Mouse (Mus musculus): ENCODE measurements around the gene Fxyd4. TPM values are rescaled to one million over a fixed set of nuclear protein-coding genes. Genes with fewer than 3 reads are reported as not detected.

The Fxyd4 gene
- total RNA-seq, 2 experiments from 2014 or later = not detected

DNA sequence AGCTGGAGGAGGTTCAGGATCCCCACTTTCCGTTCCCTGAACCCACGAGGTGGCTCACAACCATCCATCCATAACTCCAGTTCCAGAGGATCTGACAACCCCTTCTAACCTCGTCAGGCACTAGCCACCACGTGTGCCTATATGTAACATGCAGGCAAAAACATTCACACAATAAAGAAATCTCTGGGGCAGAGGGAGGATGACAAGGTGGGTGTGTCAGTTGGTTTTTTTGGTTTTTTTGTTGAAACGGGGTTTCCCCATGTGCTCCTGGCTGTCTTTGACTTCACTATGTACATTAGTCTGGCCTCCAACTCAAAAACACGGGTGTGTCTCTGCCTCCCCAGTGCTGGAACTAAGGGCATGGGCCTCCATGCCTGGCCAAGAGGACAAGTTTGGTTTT, 47.2 kb downstream of the Fxyd4 start:
- DNase-seq = no peak

DNA sequence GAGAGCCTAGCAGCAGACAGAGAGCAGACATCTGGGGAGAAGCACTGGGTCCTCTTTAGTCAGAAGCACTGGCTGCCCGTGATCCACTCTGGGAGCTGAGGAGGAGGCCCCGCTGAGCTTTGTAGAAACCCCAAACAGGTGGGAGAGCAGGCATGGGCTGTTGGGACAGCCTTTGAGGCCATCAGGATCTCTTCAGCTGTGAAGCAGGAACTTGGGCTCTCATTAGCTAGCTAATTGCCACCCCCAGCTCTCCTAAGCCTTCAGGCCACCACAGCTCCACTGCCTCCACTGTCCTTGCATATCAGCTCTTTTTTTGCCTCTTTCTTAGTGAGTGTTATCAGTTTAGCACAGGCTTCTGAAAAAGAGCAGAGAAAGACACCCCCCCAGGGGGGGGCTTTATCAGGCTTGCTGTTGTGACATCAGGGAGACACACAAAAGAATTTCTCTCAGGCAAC, 48.8 kb downstream of the Fxyd4 start:
- DNase-seq = no peak

DNA sequence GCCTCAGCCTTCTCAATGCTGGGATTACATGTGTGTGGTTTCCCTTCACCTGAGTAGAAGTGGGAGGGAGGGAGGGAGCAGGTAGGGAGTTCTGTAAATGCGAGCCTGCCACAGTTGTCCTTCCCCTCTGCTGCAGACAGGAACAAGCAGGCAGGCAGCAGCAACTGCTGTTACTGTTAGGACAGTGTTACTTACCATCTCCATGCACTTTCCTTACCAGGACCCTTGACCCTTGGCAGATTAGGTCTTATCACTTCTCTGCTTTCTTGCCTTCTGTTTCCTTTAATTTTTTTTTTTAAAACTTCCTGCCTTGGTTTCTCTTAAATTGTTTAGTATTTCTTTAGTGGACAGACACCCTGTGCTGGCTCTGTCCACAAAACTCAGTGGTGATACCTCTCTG, 49.5 kb downstream of the Fxyd4 start:
- DNase-seq = no peak

DNA sequence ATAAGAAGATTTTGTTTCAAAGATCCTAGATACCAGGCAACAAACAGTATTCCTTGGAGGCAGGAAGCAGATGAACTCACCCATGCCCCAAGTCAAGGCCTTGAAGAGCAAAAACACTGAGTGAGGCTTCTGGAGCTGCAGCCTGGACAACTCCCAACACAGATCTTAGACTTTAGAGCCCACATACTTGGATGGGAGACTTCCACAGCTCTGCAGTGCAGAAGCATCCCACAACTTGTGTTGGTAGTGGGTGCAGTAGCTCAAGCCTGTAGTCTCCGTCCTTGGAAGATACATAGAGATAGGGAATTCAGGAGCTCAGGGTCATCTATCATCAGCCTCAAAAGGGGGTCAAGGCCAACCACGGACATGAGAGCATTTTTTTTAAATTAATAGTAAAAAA, 51.5 kb downstream of the Fxyd4 start:
- no peak for DNase-seq

Small RNA genes within 50 kb of the gene (microRNA-seq; reads per million reads assigned to microRNA genes)
- gene Gm25535 = 0 reads per million in 2 experiments

Other genes with a start within 250 kb of the Fxyd4 start
- 10 to 100 TPM; 35.4 to 37.0 TPM for gene Zfp637, start 96.5 kb downstream of the Fxyd4 start, total RNA-seq (2021)
- gene Zfp239, start 75.6 kb downstream of the Fxyd4 start, total RNA-seq (2021) = under 1 TPM; 0.38 to 0.57 TPM
- gene Hnrnpf, start 37.4 kb downstream of the Fxyd4 start, total RNA-seq (2021) = 100 to 1,000 TPM; 468 to 481 TPM
- under 1 TPM; 0.62 to 0.63 TPM for gene Rasgef1a, start 73.7 kb upstream of the Fxyd4 start, total RNA-seq (2021)
- gene Csgalnact2, start 201.4 kb upstream of the Fxyd4 start, total RNA-seq (2021) = 10 to 100 TPM; 20.9 to 21.1 TPM

Measured in heart, postnatal 4 days (tissue).